Mouse (Mus musculus) ES-Bruce4 (cell line): ENCODE data around the gene B3gnt2. TPM values are rescaled to one million over a fixed set of nuclear protein-coding genes. Genes with fewer than 3 reads are reported as not detected.

Experiments used
- H3K27ac ChIP-seq: 2 replicates; pipeline ENCODE4 v1.5.1; 2012; ENCODE audit warnings: low read length, inconsistent platforms; ENCODE audit not compliant: insufficient read depth
- H3K27me3 ChIP-seq: 2 replicates; pipeline ENCODE4 v1.6.1; 2012; ENCODE audit warnings: mild to moderate bottlenecking, low read length, inconsistent platforms; ENCODE audit not compliant: control insufficient read depth, poor library complexity, insufficient read depth, severe bottlenecking
- H3K36me3 ChIP-seq: 2 replicates; pipeline ENCODE4 v1.6.1; 2012; ENCODE audit warnings: inconsistent platforms, mild to moderate bottlenecking, low read length, moderate library complexity; ENCODE audit not compliant: control insufficient read depth, poor library complexity, insufficient read depth, severe bottlenecking
- H3K4me1 ChIP-seq: one replicate; pipeline ENCODE4 v1.8.1; 2011; ENCODE audit warnings: low read length; ENCODE audit not compliant: control insufficient read depth, insufficient read depth
- H3K4me3 ChIP-seq: 2 replicates; pipeline ENCODE4 v1.5.1; 2011; ENCODE audit warnings: low read depth, mild to moderate bottlenecking, low read length
- H3K9ac ChIP-seq: 2 replicates; pipeline ENCODE4 v1.6.1; 2012; ENCODE audit warnings: low read depth, mild to moderate bottlenecking, inconsistent platforms; ENCODE audit not compliant: poor library complexity, severe bottlenecking
- H3K9me3 ChIP-seq: replicated peaks from 2 replicates; pipeline ENCODE4 v1.6.1; 2012; ENCODE audit warnings: mild to moderate bottlenecking, low read length, inconsistent platforms; ENCODE audit not compliant: control insufficient read depth, poor library complexity, insufficient read depth, severe bottlenecking
- CTCF ChIP-seq: IDR thresholded peaks from one replicate; pipeline ENCODE4 v1.8.1; 2011; ENCODE audit warnings: low read depth, low read length
- EP300 ChIP-seq: IDR thresholded peaks from 2 replicates; pipeline ENCODE4 v1.6.1; 2011; ENCODE audit warnings: low read depth, low read length; ENCODE audit not compliant: insufficient read depth
- POLR2A ChIP-seq: IDR thresholded peaks from one replicate; pipeline ENCODE4 v1.8.1; 2011; ENCODE audit warnings: low read length; ENCODE audit not compliant: insufficient read depth
- polyA plus RNA-seq: library from polyadenylated mRNA; stranded (reverse); fragments of >200 nt; gene quantifications from 2 replicates; pipeline ENCODE4 v1.2.4, GENCODE M21; 2011; ENCODE audit warnings: low read depth; ENCODE audit not compliant: missing spikeins, insufficient read depth, insufficient read length

B3gnt2 gene
- polyA plus RNA-seq, 1 experiment = 3.5 TPM

GRCm38 (mm10) chr11:22859633-22860334 lies 977 bp downstream of the B3gnt2 start:
- Histone ChIP-seq H3K9me3 (no peaks in the 10 kb centered on the region), H3K27ac (peak overlapping the region; percentile 73), H3K4me3 (peak overlapping the region; percentile 97), H3K27me3 (no peaks in the 10 kb centered on the region), H3K9ac (peak overlapping the region; percentile 93), H3K36me3 (no peaks in the 10 kb centered on the region), H3K4me1 (peaks cover 4% of the 10 kb centered on the region)
- no peak for TF ChIP-seq CTCF
- peak; percentile 44 for TF ChIP-seq POLR2A

GRCm38 (mm10) chr11:22859301-22859632 lies 1.5 kb downstream of the B3gnt2 start:
- TF ChIP-seq POLR2A (no peak), EP300 (no peak), CTCF (no peak)
- Histone ChIP-seq H3K27ac (peak overlapping the region; percentile 27; the same call in 1 of the 2 replicates), H3K4me1 (peaks cover 2% of the 10 kb centered on the region), H3K9me3 (no peaks in the 10 kb centered on the region), H3K36me3 (no peaks in the 10 kb centered on the region), H3K4me3 (peak overlapping the region; percentile 97), H3K27me3 (no peaks in the 10 kb centered on the region), H3K9ac (peak overlapping the region; percentile 93)

GRCm38 (mm10) chr11:22858441-22859300 lies 2.1 kb downstream of the B3gnt2 start:
- Histone ChIP-seq H3K36me3 (no peaks in the 10 kb centered on the region), H3K27me3 (no peaks in the 10 kb centered on the region), H3K27ac (peak overlapping the region; percentile 27; the same call in 1 of the 2 replicates), H3K9ac (peak overlapping the region; percentile 93), H3K9me3 (no peaks in the 10 kb centered on the region), H3K4me3 (peak overlapping the region; percentile 97), H3K4me1 (peaks cover 2% of the 10 kb centered on the region)
- TF ChIP-seq EP300 = no peak
- no peak for TF ChIP-seq CTCF
- no peak for TF ChIP-seq POLR2A

- Histone ChIP-seq H3K36me3 (no peaks in the 10 kb centered on the region), H3K4me3 (peak overlapping the region; percentile 97), H3K27me3 (no peaks in the 10 kb centered on the region), H3K27ac (no peak overlapping the region), H3K4me1 (peaks cover 1% of the 10 kb centered on the region), H3K9me3 (no peaks in the 10 kb centered on the region), H3K9ac (peak overlapping the region; percentile 93)
- TF ChIP-seq EP300 (no peak), POLR2A (no peak), CTCF (no peak)
Observed at GRCm38 (mm10) chr11:22857705-22858440, 2.9 kb downstream of the B3gnt2 start.

- H3K9me3 ChIP-seq = no peaks in the 10 kb centered on the region
- peak overlapping the region; percentile 93; the same call in 1 of the 2 replicates for H3K9ac ChIP-seq
- peaks cover 5% of the 10 kb centered on the region for H3K4me1 ChIP-seq
- no peak overlapping the region for H3K4me3 ChIP-seq
- no peaks in the 10 kb centered on the region for H3K27me3 ChIP-seq
- TF ChIP-seq EP300 = no peak
- no peak for TF ChIP-seq CTCF
- no peak for TF ChIP-seq POLR2A
- no peak overlapping the region for H3K27ac ChIP-seq
- no peaks in the 10 kb centered on the region for H3K36me3 ChIP-seq
Observed at GRCm38 (mm10) chr11:22857106-22857704, 3.6 kb downstream of the B3gnt2 start.
